Mouse (Mus musculus) heart, postnatal 0 days (tissue): ENCODE measurements around the gene Usp47. TPM values are rescaled to one million over a fixed set of nuclear protein-coding genes. Genes with fewer than 3 reads are reported as not detected.
A peak's percentile ranks its signal among the peaks of the same experiment; 100 is the strongest.

Experiments used
- ATAC-seq: fragments of 200-750 bp; cut with Nextera tagmentation; 2 replicates; pipeline ENCODE4 v1.8.0; 2017; ENCODE audit warnings: low read depth, moderate number of reproducible peaks, moderate library complexity; ENCODE audit not compliant: insufficient read depth
- DNase-seq: peaks from one replicate; pipeline ENCODE4 v3.0.0-alpha.2; 2016; ENCODE audit warnings: low spot score
- H3K27ac ChIP-seq: fragments of 300-500 bp; sonication (generic); 2 replicates; pipeline ENCODE4 v1.5.1; 2014; ENCODE audit warnings: low read depth, mild to moderate bottlenecking
- H3K27me3 ChIP-seq: fragments of 300-500 bp; sonication (generic); 2 replicates; pipeline ENCODE4 v1.6.1; 2014; ENCODE audit warnings: low read length, mixed read lengths; ENCODE audit not compliant: control insufficient read depth, insufficient read depth
- H3K36me3 ChIP-seq: fragments of 300-500 bp; sonication (generic); replicated peaks from 2 replicates; pipeline ENCODE4 v1.6.1; 2014; ENCODE audit warnings: low read length, mixed read lengths; ENCODE audit not compliant: control insufficient read depth, insufficient read depth
- H3K4me1 ChIP-seq: fragments of 300-500 bp; sonication (generic); 2 replicates; pipeline ENCODE4 v1.6.1; 2014; ENCODE audit warnings: antibody characterized with exemption; ENCODE audit not compliant: control insufficient read depth, insufficient read depth
- H3K4me2 ChIP-seq: fragments of 300-500 bp; sonication (generic); 2 replicates; pipeline ENCODE4 v1.6.1; 2014; ENCODE audit warnings: low read depth, mild to moderate bottlenecking, low read length, moderate library complexity
- H3K4me3 ChIP-seq: fragments of 300-500 bp; sonication (generic); 2 replicates; pipeline ENCODE4 v1.5.1; 2014; ENCODE audit warnings: low read depth, low read length
- H3K9ac ChIP-seq: fragments of 300-500 bp; sonication (generic); replicated peaks from 2 replicates; pipeline ENCODE4 v1.6.1; 2014; ENCODE audit warnings: low read depth, low read length, mixed read lengths
- H3K9me3 ChIP-seq: fragments of 300-500 bp; sonication (generic); replicated peaks from 2 replicates; pipeline ENCODE4 v1.6.1; 2016; ENCODE audit warnings: low read length; ENCODE audit not compliant: control insufficient read depth
- CTCF ChIP-seq: IDR thresholded peaks from 2 replicates; pipeline ENCODE4 v1.5.1; 2016; ENCODE audit warnings: antibody characterized with exemption, control low read depth, low read depth
- EP300 ChIP-seq: IDR thresholded peaks from 2 replicates; pipeline ENCODE4 v1.6.1; 2016; ENCODE audit warnings: antibody characterized with exemption, low read depth
- WGBS: fragments of 180-500 bp; shearing (Covaris S2); extraction: QIAGEN DNeasy Blood & Tissue Kit; methylation state at CpG from one replicate; pipeline ENCODE4 v1.1.7; 2014; 5-methylcytosine and 5-hydroxymethylcytosine counted together
- polyA plus RNA-seq: library from polyadenylated mRNA; unstranded; fragments of >200 nt; fragmentation: Nextera tagmentation; extraction: Ambion mirVana; gene quantifications from 2 replicates; pipeline ENCODE4 v1.2.1, GENCODE M21; 2015
- total RNA-seq: library from RNA; depleted of rRNA; stranded (reverse); fragments of >200 nt; gene quantifications from 2 replicates; pipeline ENCODE4 v1.2.3, GENCODE M21; 2014; ENCODE audit warnings: low replicate concordance; rRNA removed

Usp47 gene
- total RNA-seq = 44.0 and 58.0 TPM in 2 replicates
- polyA plus RNA-seq = 34.1 and 39.6 TPM in 2 replicates

DNA sequence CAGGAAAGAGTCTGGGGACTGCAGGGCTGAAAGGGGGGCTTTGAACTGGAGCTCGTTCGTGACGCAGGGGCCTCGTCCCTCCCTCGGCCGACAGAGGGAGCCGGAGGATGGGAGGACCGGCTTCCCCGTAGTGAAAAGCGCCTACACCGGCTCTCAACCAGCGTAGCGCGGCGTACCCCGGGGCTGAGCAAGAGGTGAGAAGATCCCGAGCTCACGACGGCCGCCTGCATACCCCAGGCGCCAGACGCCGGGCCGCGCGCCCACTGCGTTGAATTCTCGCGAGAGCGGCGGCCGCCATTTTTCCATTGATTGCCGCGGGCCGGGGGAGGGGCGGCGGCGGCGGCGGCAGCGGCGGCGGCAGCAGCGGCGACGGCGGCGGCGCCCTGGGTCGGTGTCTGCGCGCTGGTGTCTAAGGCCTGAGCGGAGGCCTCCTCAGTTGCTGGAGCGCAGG, at the start of gene Usp47:
Gene Usp47, plus strand, starts transcription at position 355 of the 451 bp plus-strand sequence.
- H3K9me3 ChIP-seq = no peaks in the 10 kb centered on the region
- H3K27me3 ChIP-seq = no peaks in the 10 kb centered on the region
- no peaks in the 10 kb centered on the region for H3K36me3 ChIP-seq
- DNase-seq = peak; percentile 74
- TF ChIP-seq EP300 (peak; percentile 90; the same call in 1 of the 2 replicates), CTCF (peak; percentile 41)
- peak within 1 kb of the TSS; percentile 100 for H3K9ac ChIP-seq
- peak; percentile 85 for ATAC-seq
- 0% methylated on average over 35 of the region's 54 CpGs for WGBS
- H3K4me1 ChIP-seq = peaks cover 36% of the 10 kb centered on the region
- peak within 1 kb of the TSS; percentile 100 for H3K27ac ChIP-seq
- H3K4me3 ChIP-seq = peak within 1 kb of the TSS; percentile 100
- H3K4me2 ChIP-seq = peak within 1 kb of the TSS; percentile 74

DNA sequence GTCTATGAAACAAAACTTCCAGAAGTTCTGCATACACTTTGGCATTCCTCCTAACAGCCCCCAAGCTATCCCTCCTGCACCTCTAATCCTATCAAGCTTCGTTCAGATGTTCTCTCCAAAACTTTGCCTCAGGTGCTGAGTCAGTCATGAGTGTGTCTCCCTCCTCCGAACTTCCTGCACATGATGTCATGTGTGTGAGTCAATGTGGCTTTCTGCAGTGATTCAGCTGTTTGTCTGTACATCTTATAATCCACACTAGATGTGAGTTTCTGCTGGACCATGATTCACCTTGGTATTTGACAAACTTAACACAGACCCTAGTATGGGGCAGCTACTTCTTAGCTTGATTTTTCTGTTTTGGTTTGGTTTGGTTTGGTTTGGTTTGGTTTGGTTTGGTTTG, 46.9 kb upstream of the Usp47 start:
- H3K9ac ChIP-seq = no peak overlapping the region
- WGBS = 63% methylated on average over 2 of the region's 2 CpGs
- no peak overlapping the region for H3K27ac ChIP-seq
- TF ChIP-seq EP300 (no peak), CTCF (no peak)
- H3K4me1 ChIP-seq = peaks cover 26% of the 10 kb centered on the region
- H3K4me3 ChIP-seq = no peak overlapping the region
- H3K9me3 ChIP-seq = no peaks in the 10 kb centered on the region
- DNase-seq = no peak
- ATAC-seq = no peak
- H3K36me3 ChIP-seq = no peaks in the 10 kb centered on the region
- no peaks in the 10 kb centered on the region for H3K27me3 ChIP-seq
- H3K4me2 ChIP-seq = no peak overlapping the region

DNA sequence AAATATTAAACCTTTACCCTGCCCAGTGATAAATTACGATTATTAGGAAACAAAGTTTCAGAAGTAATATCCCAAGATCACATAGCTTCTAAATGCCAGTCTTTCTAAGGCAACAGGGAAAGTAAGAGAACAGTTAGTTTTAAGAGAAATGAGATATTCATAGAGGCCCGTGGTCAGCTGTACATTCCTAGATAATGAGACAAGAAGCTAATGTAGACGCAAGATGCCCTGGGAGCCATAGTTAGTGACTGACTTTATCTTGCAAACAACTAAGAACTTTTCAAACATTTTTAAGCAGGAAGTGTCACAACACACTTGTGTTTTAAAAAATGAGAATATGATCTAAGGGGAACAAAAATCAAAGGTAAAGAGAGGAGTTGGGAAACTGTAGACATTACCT, 45.4 kb upstream of the Usp47 start:
- Histone ChIP-seq H3K4me2 (no peak overlapping the region), H3K4me1 (peaks cover 23% of the 10 kb centered on the region), H3K9ac (no peak overlapping the region), H3K9me3 (no peaks in the 10 kb centered on the region), H3K27me3 (no peaks in the 10 kb centered on the region), H3K36me3 (no peaks in the 10 kb centered on the region), H3K27ac (no peak overlapping the region), H3K4me3 (no peak overlapping the region)
- DNase-seq = no peak
- ATAC-seq = no peak
- 57% methylated on average over 3 of the region's 3 CpGs for WGBS
- no peak for TF ChIP-seq EP300
- TF ChIP-seq CTCF = no peak

DNA sequence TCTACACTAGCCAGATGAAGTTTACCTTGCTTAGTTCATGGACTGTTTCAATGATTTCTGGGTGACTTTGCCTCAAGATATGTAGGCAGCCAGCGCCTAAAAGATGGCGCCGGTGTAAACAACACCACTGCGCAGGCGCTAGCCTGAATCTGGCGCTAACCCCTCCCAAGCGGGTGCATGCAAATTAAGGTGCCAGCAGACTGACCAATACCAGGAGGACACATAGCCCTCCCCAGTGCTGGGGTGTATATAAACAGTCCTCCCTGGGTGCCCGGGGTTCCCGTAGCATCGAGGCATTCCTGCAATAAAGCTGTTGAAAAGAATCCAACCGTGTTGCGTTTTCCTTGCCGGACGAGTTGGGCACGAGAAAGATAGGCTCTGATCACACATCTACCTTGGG, 41.0 kb upstream of the Usp47 start:
- ATAC-seq = no peak
- no peak overlapping the region for H3K4me2 ChIP-seq
- H3K9me3 ChIP-seq = no peaks in the 10 kb centered on the region
- DNase-seq = no peak
- TF ChIP-seq EP300 (no peak), CTCF (no peak)
- peaks cover 1% of the 10 kb centered on the region; the same call in 1 of the 2 replicates for H3K4me1 ChIP-seq
- H3K36me3 ChIP-seq = no peaks in the 10 kb centered on the region
- H3K27ac ChIP-seq = no peak overlapping the region
- WGBS = 94% methylated on average over 15 of the region's 15 CpGs
- H3K27me3 ChIP-seq = no peaks in the 10 kb centered on the region
- H3K9ac ChIP-seq = no peak overlapping the region
- no peak overlapping the region for H3K4me3 ChIP-seq

DNA sequence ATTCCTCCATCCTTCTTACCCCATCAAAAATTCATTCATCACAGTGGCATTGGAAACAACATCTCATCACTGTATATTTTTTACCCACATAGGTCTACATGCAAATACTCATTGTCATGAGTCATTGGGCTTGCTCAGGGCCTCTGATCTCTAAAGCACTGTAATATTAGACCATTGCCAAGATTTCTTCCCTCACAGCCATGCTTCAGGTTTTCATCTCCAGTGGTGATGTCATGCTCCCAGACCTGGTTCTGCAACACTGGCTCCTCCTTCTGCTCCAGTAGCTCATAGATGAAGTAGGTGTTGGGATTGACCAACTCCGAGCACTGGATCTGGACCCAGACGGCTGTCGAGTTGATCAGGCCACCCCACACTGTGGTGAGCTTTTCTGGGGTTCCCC, 38.8 kb upstream of the Usp47 start:
- ATAC-seq = no peak
- Histone ChIP-seq H3K4me2 (no peak overlapping the region), H3K4me1 (no peaks in the 10 kb centered on the region), H3K4me3 (no peak overlapping the region), H3K36me3 (no peaks in the 10 kb centered on the region), H3K27ac (no peak overlapping the region), H3K27me3 (no peaks in the 10 kb centered on the region), H3K9ac (no peak overlapping the region), H3K9me3 (no peaks in the 10 kb centered on the region)
- no peak for TF ChIP-seq EP300
- no peak for DNase-seq
- 89% methylated on average over 3 of the region's 3 CpGs for WGBS

DNA sequence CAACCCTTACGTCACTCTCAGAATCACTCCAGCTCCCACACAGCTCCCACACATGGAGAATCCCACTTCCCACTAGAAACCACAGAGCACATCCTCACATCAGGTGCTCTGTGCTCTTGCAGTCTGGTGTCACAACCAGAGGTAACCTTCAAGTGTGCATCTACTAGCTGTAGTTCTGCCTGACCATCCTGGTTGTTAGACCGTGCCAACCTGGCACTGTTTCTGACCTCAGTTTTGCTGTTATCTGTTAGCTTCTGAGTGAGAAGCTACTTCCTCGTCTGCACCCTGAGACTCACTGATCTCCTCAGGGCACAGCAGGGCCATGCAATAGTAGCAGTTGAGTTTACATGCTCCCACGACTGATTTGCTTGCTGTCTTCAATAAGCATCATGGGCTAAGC, 38.0 kb upstream of the Usp47 start:
- TF ChIP-seq EP300 (no peak), CTCF (no peak)
- ATAC-seq (no peak), DNase-seq (no peak)
- no peak overlapping the region for H3K9ac ChIP-seq
- H3K4me1 ChIP-seq = no peaks in the 10 kb centered on the region
- no peak overlapping the region for H3K4me2 ChIP-seq
- no peaks in the 10 kb centered on the region for H3K27me3 ChIP-seq
- 67% methylated on average over 4 of the region's 4 CpGs for WGBS
- no peaks in the 10 kb centered on the region for H3K36me3 ChIP-seq
- H3K4me3 ChIP-seq = no peak overlapping the region
- H3K27ac ChIP-seq = no peak overlapping the region
- H3K9me3 ChIP-seq = no peaks in the 10 kb centered on the region
